Mouse (Mus musculus) cortical plate, adult 2 months (tissue): ENCODE results near the gene Masp2. TPM values are rescaled to one million over a fixed set of nuclear protein-coding genes. Genes with fewer than 3 reads are reported as not detected.

Experiments used
- H3K27ac ChIP-seq: fragments of 200-500 bp; 2 replicates; pipeline ENCODE4 v1.5.1; 2012; ENCODE audit warnings: low read length, control low read depth, inconsistent platforms; ENCODE audit not compliant: insufficient read depth
- H3K4me1 ChIP-seq: fragments of 200-500 bp; 2 replicates; pipeline ENCODE4 v1.6.1; 2011; ENCODE audit warnings: low read length; ENCODE audit not compliant: control insufficient read depth, insufficient read depth
- H3K4me3 ChIP-seq: fragments of 200-500 bp; 2 replicates; pipeline ENCODE4 v1.5.1; 2011; ENCODE audit warnings: mild to moderate bottlenecking, low read length, control low read depth; ENCODE audit not compliant: insufficient read depth
- CTCF ChIP-seq: fragments of 200-500 bp; IDR thresholded peaks from 2 replicates; pipeline ENCODE4 v1.5.1; 2011; ENCODE audit warnings: mild to moderate bottlenecking, control low read depth, low read length; ENCODE audit not compliant: insufficient read depth; ENCODE audit errors: extremely low read depth
- POLR2A ChIP-seq: fragments of 200-500 bp; IDR thresholded peaks from 2 replicates; pipeline ENCODE4 v1.6.1; 2011; ENCODE audit warnings: mild to moderate bottlenecking, low read length, control low read depth; ENCODE audit not compliant: insufficient read depth; ENCODE audit errors: extremely low read depth
- polyA plus RNA-seq: library from polyadenylated mRNA; depleted of rRNA; stranded (reverse); fragments of >200 nt; gene quantifications from 2 replicates; pipeline ENCODE4 v1.2.3, GENCODE M21; 2012

The Masp2 gene
- polyA plus RNA-seq, 1 experiment = 2.4 TPM

GRCm38 (mm10) chr4:148644926-148645325, 42.6 kb downstream of the Masp2 start:
- H3K4me3 ChIP-seq = no peak overlapping the region
- no peak overlapping the region for H3K27ac ChIP-seq
- H3K4me1 ChIP-seq = no peaks in the 10 kb centered on the region
- no peak for TF ChIP-seq CTCF
- TF ChIP-seq POLR2A = no peak

- Histone ChIP-seq H3K27ac (no peak overlapping the region), H3K4me3 (no peak overlapping the region), H3K4me1 (no peaks in the 10 kb centered on the region)
- TF ChIP-seq POLR2A (no peak), CTCF (no peak)
Measured at GRCm38 (mm10) chr4:148646616-148647015, 44.3 kb downstream of the Masp2 start.

- no peak overlapping the region for H3K4me3 ChIP-seq
- no peak overlapping the region for H3K27ac ChIP-seq
- H3K4me1 ChIP-seq = no peaks in the 10 kb centered on the region
- TF ChIP-seq POLR2A = no peak
- no peak for TF ChIP-seq CTCF
Measured at GRCm38 (mm10) chr4:148649309-148649708, 47.0 kb downstream of the Masp2 start.

GRCm38 (mm10) chr4:148651045-148651444, 48.7 kb downstream of the Masp2 start:
- Histone ChIP-seq H3K27ac (no peak overlapping the region), H3K4me3 (no peak overlapping the region), H3K4me1 (no peaks in the 10 kb centered on the region)
- TF ChIP-seq CTCF (no peak), POLR2A (no peak)

GRCm38 (mm10) chr4:148654701-148655398, 52.5 kb downstream of the Masp2 start:
- no peaks in the 10 kb centered on the region for H3K4me1 ChIP-seq
- TF ChIP-seq CTCF (peak; percentile 37), POLR2A (no peak)
- H3K4me3 ChIP-seq = no peak overlapping the region
- H3K27ac ChIP-seq = no peak overlapping the region

GRCm38 (mm10) chr4:148656691-148657258, 54.4 kb downstream of the Masp2 start:
- H3K4me1 ChIP-seq = no peaks in the 10 kb centered on the region
- H3K4me3 ChIP-seq = no peak overlapping the region
- no peak overlapping the region for H3K27ac ChIP-seq
- TF ChIP-seq CTCF = no peak
- no peak for TF ChIP-seq POLR2A

GRCm38 (mm10) chr4:148657776-148658175, 55.4 kb downstream of the Masp2 start:
- H3K4me1 ChIP-seq = no peaks in the 10 kb centered on the region
- H3K4me3 ChIP-seq = no peak overlapping the region
- no peak overlapping the region for H3K27ac ChIP-seq
- TF ChIP-seq CTCF (no peak), POLR2A (no peak)

GRCm38 (mm10) chr4:148660174-148660573, 57.8 kb downstream of the Masp2 start:
- Histone ChIP-seq H3K4me1 (no peaks in the 10 kb centered on the region), H3K4me3 (no peak overlapping the region), H3K27ac (no peak overlapping the region)
- TF ChIP-seq POLR2A (no peak), CTCF (no peak)

- Histone ChIP-seq H3K27ac (no peak overlapping the region), H3K4me3 (no peak overlapping the region), H3K4me1 (no peaks in the 10 kb centered on the region)
- TF ChIP-seq CTCF = peak; percentile 66
- TF ChIP-seq POLR2A = no peak
Measured at GRCm38 (mm10) chr4:148662168-148662965, 60.0 kb downstream of the Masp2 start.
